Mouse (Mus musculus) T-cell, adult 2 months (primary cell): Measurements from ENCODE around the gene Irf2.
A peak's percentile ranks its signal among the peaks of the same experiment; 100 is the strongest.

Experiments
- DNase-seq: peaks from one replicate; pipeline ENCODE4 v3.0.0; 2022; ENCODE audit warnings: low spot score

Irf2 gene

GRCm38 (mm10) chr8:46739003-46739949, at the start of gene Irf2:
Irf2 (plus strand) TSS chr8:46739732.
- DNase-seq, result peak; percentile 95

GRCm38 (mm10) chr8:46690111-46690510, 49.4 kb upstream of the Irf2 start:
- no peak for DNase-seq

- DNase-seq, result no peak
Measured at GRCm38 (mm10) chr8:46690581-46690980, 49.0 kb upstream of the Irf2 start.

GRCm38 (mm10) chr8:46691360-46691759, 48.2 kb upstream of the Irf2 start:
- no peak for DNase-seq

- no peak for DNase-seq
Measured at GRCm38 (mm10) chr8:46696256-46697041, 43.1 kb upstream of the Irf2 start.

GRCm38 (mm10) chr8:46697566-46697965, 42.0 kb upstream of the Irf2 start:
- DNase-seq, result no peak

GRCm38 (mm10) chr8:46698162-46698561, 41.4 kb upstream of the Irf2 start:
- no peak for DNase-seq

GRCm38 (mm10) chr8:46705145-46705544, 34.4 kb upstream of the Irf2 start:
- no peak for DNase-seq

GRCm38 (mm10) chr8:46706730-46707129, 32.8 kb upstream of the Irf2 start:
- DNase-seq, result no peak

- DNase-seq, result no peak
Measured at GRCm38 (mm10) chr8:46709302-46709701, 30.2 kb upstream of the Irf2 start.

- no peak for DNase-seq
Measured at GRCm38 (mm10) chr8:46710289-46710688, 29.2 kb upstream of the Irf2 start.

- DNase-seq, result no peak
Measured at GRCm38 (mm10) chr8:46711496-46711895, 28.0 kb upstream of the Irf2 start.

- peak; percentile 14 for DNase-seq
Measured at GRCm38 (mm10) chr8:46713178-46713577, 26.4 kb upstream of the Irf2 start.

GRCm38 (mm10) chr8:46713844-46714243, 25.7 kb upstream of the Irf2 start:
- no peak for DNase-seq

- DNase-seq, result no peak
Measured at GRCm38 (mm10) chr8:46714400-46714799, 25.1 kb upstream of the Irf2 start.

GRCm38 (mm10) chr8:46716477-46716876, 23.1 kb upstream of the Irf2 start:
- no peak for DNase-seq

GRCm38 (mm10) chr8:46717170-46717569, 22.4 kb upstream of the Irf2 start:
- no peak for DNase-seq

- no peak for DNase-seq
Measured at GRCm38 (mm10) chr8:46718301-46718700, 21.2 kb upstream of the Irf2 start.

GRCm38 (mm10) chr8:46718747-46719146, 20.8 kb upstream of the Irf2 start:
- no peak for DNase-seq

GRCm38 (mm10) chr8:46720656-46721055, 18.9 kb upstream of the Irf2 start:
- no peak for DNase-seq

- DNase-seq, result no peak
Measured at GRCm38 (mm10) chr8:46721065-46721845, 18.3 kb upstream of the Irf2 start.

GRCm38 (mm10) chr8:46722536-46722935, 17.0 kb upstream of the Irf2 start:
- no peak for DNase-seq
